Mouse (Mus musculus) lung, postnatal 0 days (tissue): Measurements from ENCODE around the gene Gjc2. TPM values are rescaled to one million over a fixed set of nuclear protein-coding genes. Genes with fewer than 3 reads are reported as not detected.
"Not testable (repeated sequence)": the region's sequence is repeated elsewhere in the genome, so short reads cannot be mapped to it uniquely, and the experiment has no call there.

Source experiments
- ATAC-seq: fragments of 200-750 bp; cut with Nextera tagmentation; 2 replicates; pipeline ENCODE4 v1.8.0; 2017; ENCODE audit warnings: moderate library complexity
- DNase-seq: peaks from one replicate; pipeline ENCODE4 v3.0.0-alpha.2; 2016; ENCODE audit warnings: low spot score
- H3K27ac ChIP-seq: fragments of 300-500 bp; sonication (generic); 2 replicates; pipeline ENCODE4 v1.5.1; 2014; ENCODE audit warnings: antibody characterized with exemption, mild to moderate bottlenecking, low read length, mixed read lengths
- H3K27me3 ChIP-seq: fragments of 300-500 bp; sonication (generic); replicated peaks from 2 replicates; pipeline ENCODE4 v1.6.1; 2014; ENCODE audit warnings: low read length, mixed read lengths; ENCODE audit not compliant: insufficient read depth
- H3K36me3 ChIP-seq: fragments of 300-500 bp; sonication (generic); 2 replicates; pipeline ENCODE4 v1.6.1; 2014; ENCODE audit warnings: low read length, mixed read lengths; ENCODE audit not compliant: insufficient read depth
- H3K4me1 ChIP-seq: fragments of 300-500 bp; sonication (generic); 2 replicates; pipeline ENCODE4 v1.6.1; 2014; ENCODE audit warnings: antibody characterized with exemption, low read depth, low read length, mixed read lengths; ENCODE audit not compliant: insufficient read depth
- H3K4me2 ChIP-seq: fragments of 300-500 bp; sonication (generic); replicated peaks from 2 replicates; pipeline ENCODE4 v1.6.1; 2014; ENCODE audit warnings: low read depth, mild to moderate bottlenecking, low read length, moderate library complexity, mixed read lengths
- H3K4me3 ChIP-seq: fragments of 300-500 bp; sonication (generic); 2 replicates; pipeline ENCODE4 v1.5.1; 2014; ENCODE audit warnings: low read depth, low read length
- H3K9ac ChIP-seq: fragments of 300-500 bp; sonication (generic); replicated peaks from 2 replicates; pipeline ENCODE4 v1.6.1; 2014; ENCODE audit warnings: low read depth, mild to moderate bottlenecking
- H3K9me3 ChIP-seq: fragments of 300-500 bp; sonication (generic); 2 replicates; pipeline ENCODE4 v1.6.1; 2016; ENCODE audit warnings: low read length, mixed read lengths
- CTCF ChIP-seq: IDR thresholded peaks from 2 replicates; pipeline ENCODE4 v1.5.1; 2016; ENCODE audit warnings: antibody characterized with exemption, mild to moderate bottlenecking
- EP300 ChIP-seq: IDR thresholded peaks from 2 replicates; pipeline ENCODE4 v1.6.1; 2016; ENCODE audit warnings: antibody characterized with exemption, mild to moderate bottlenecking, control low read depth
- WGBS: fragments of 180-500 bp; shearing (Covaris S2); extraction: QIAGEN DNeasy Blood & Tissue Kit; methylation state at CpG from one replicate; pipeline ENCODE4 v1.1.7; 2014; 5-methylcytosine and 5-hydroxymethylcytosine counted together
- polyA plus RNA-seq: library from polyadenylated mRNA; unstranded; fragments of >200 nt; fragmentation: Nextera tagmentation; extraction: Ambion mirVana; gene quantifications from 2 replicates; pipeline ENCODE4 v1.2.1, GENCODE M21; 2015

The Gjc2 gene
- polyA plus RNA-seq, 1 experiment from 2014 or later: 1.8 TPM

- peak overlapping the region; percentile 40; the same call in 1 of the 2 replicates for H3K27ac ChIP-seq
- H3K9me3 ChIP-seq: no peaks in the 10 kb centered on the region
- ATAC-seq (no peak), DNase-seq (no peak)
- H3K4me1 ChIP-seq: peaks cover 59% of the 10 kb centered on the region
- H3K36me3 ChIP-seq: peaks cover 3% of the 10 kb centered on the region; the same call in 1 of the 2 replicates
- TF ChIP-seq CTCF (no peak), EP300 (no peak)
- H3K27me3 ChIP-seq: no peaks in the 10 kb centered on the region
- H3K9ac ChIP-seq: no peak overlapping the region
- H3K4me2 ChIP-seq: no peak overlapping the region
- no peak overlapping the region for H3K4me3 ChIP-seq
Measured at GRCm38 (mm10) chr11:59221604-59222003, 38.6 kb upstream of the Gjc2 start.

GRCm38 (mm10) chr11:59219064-59219463, 36.1 kb upstream of the Gjc2 start:
- Histone ChIP-seq H3K36me3 (peaks cover 3% of the 10 kb centered on the region; the same call in 1 of the 2 replicates), H3K4me2 (peak overlapping the region; percentile 19; the same call in 1 of the 2 replicates), H3K27me3 (no peaks in the 10 kb centered on the region), H3K9ac (no peak overlapping the region), H3K4me1 (peaks cover 35% of the 10 kb centered on the region), H3K4me3 (no peak overlapping the region), H3K27ac (peak overlapping the region; percentile 74), H3K9me3 (no peaks in the 10 kb centered on the region)
- DNase-seq: peak; percentile 45
- peak; percentile 76 for TF ChIP-seq CTCF
- no peak for TF ChIP-seq EP300
- ATAC-seq: no peak; the same call in 1 of the 2 replicates

DNA sequence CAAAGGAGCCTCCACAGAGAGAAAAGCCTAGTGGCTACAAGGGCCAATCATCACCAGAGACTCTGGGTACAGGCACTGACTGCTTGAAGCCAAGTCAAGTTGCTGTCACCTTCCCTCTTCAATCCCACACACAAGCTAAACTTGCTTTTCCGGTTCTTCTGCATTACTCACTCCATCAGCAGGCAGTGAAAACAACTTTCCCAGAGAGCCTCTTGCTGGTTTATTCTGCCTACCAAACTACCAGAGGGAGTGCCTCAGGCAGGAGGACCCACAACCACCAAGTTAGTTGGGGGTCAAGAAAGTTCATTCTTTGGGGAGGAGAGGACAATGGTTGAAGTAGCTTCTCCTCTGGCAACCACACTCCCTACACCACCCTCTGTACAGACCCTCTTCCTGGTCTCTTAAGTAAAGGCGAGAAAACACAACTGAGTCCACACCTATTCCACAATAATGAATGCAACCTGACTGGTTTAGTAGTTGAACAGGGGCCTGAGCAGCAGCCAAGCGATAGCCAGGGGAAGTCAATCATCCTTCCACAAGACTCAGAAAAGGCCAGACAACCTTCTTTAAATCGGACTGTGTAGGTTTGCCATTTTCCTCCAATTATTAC, 35.5 kb upstream of the Gjc2 start:
- 58% methylated on average over 4 of the region's 4 CpGs for WGBS
- peak overlapping the region; percentile 74 for H3K27ac ChIP-seq
- H3K4me3 ChIP-seq: no peak overlapping the region
- peaks cover 3% of the 10 kb centered on the region; the same call in 1 of the 2 replicates for H3K36me3 ChIP-seq
- H3K27me3 ChIP-seq: no peaks in the 10 kb centered on the region
- H3K9ac ChIP-seq: no peak overlapping the region
- peak overlapping the region; percentile 19; the same call in 1 of the 2 replicates for H3K4me2 ChIP-seq
- peak; percentile 95 for DNase-seq
- peak; percentile 93 for ATAC-seq
- TF ChIP-seq CTCF (no peak), EP300 (peak; percentile 88)
- H3K4me1 ChIP-seq: peaks cover 31% of the 10 kb centered on the region
- no peaks in the 10 kb centered on the region for H3K9me3 ChIP-seq

GRCm38 (mm10) chr11:59216955-59217354, 33.9 kb upstream of the Gjc2 start:
- TF ChIP-seq CTCF (no peak), EP300 (no peak)
- Histone ChIP-seq H3K27ac (peak overlapping the region; percentile 74), H3K4me2 (no peak overlapping the region), H3K9me3 (no peaks in the 10 kb centered on the region), H3K4me3 (no peak overlapping the region), H3K27me3 (no peaks in the 10 kb centered on the region), H3K36me3 (peaks cover 3% of the 10 kb centered on the region; the same call in 1 of the 2 replicates), H3K9ac (no peak overlapping the region), H3K4me1 (peaks cover 20% of the 10 kb centered on the region)
- ATAC-seq (no peak), DNase-seq (no peak)
- WGBS: 59% methylated on average over 3 of the region's 3 CpGs

DNA sequence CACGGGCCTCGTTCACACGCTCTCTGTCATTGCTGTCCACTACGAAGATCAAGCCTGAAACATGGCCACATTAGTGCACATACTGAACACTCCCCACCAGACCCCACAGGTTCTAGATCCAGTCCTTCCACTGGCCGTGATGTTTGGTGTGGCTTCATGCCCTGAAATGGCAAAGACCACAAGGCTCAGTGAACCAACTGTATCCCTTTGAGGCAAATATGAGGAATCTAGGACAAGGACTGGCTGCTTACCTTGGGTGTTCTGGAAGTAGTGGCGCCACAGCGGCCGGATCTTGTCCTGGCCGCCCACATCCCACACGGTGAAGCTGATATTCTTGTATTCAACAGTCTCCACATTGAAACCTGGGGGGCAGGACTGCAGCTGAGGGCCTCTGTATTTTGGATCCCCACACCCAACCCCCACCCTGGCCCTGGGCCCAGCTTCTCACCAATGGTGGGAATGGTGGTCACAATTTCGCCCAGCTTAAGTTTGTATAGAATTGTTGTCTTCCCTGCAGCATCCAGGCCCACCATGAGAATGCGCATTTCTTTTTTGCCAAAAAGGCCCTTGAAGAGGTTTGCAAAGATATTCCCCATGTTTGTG, 30.0 kb upstream of the Gjc2 start:
- TF ChIP-seq CTCF: no peak
- Histone ChIP-seq H3K4me1 (peaks cover under 1% of the 10 kb centered on the region; the same call in 1 of the 2 replicates), H3K4me2 (no peak overlapping the region), H3K36me3 (peaks cover 19% of the 10 kb centered on the region; the same call in 1 of the 2 replicates), H3K9me3 (no peaks in the 10 kb centered on the region), H3K4me3 (no peak overlapping the region), H3K9ac (no peak overlapping the region), H3K27me3 (no peaks in the 10 kb centered on the region), H3K27ac (no peak overlapping the region)
- ATAC-seq: no peak
- 83% methylated on average over 12 of the region's 12 CpGs for WGBS
- DNase-seq: no peak

DNA sequence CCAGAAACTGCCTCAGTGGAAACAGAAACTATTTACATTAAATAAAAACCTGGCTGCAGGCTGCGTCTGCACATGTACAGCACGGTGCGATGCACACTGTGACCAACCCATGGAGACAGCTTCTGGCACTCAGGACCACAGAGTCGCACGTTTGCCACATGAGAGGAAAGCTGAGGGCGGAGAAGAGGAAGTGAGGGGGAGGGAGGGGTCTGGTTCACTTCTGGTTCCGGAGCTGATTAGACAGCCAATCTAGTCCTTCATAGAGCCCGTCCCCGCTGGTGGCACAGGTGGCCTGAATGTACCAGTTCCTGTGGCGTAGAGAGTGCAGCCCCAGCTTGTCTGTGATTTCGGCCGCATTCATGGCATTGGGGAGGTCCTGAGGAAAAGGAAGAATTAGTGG, 29.3 kb upstream of the Gjc2 start:
- not testable (repeated sequence) for H3K27ac ChIP-seq, H3K27me3 ChIP-seq, H3K4me1 ChIP-seq, H3K9ac ChIP-seq, H3K4me2 ChIP-seq, H3K9me3 ChIP-seq, ATAC-seq, H3K4me3 ChIP-seq, DNase-seq
- peaks cover 19% of the 10 kb centered on the region; the same call in 1 of the 2 replicates for H3K36me3 ChIP-seq
- 60% methylated on average over 12 of the region's 12 CpGs for WGBS

DNA sequence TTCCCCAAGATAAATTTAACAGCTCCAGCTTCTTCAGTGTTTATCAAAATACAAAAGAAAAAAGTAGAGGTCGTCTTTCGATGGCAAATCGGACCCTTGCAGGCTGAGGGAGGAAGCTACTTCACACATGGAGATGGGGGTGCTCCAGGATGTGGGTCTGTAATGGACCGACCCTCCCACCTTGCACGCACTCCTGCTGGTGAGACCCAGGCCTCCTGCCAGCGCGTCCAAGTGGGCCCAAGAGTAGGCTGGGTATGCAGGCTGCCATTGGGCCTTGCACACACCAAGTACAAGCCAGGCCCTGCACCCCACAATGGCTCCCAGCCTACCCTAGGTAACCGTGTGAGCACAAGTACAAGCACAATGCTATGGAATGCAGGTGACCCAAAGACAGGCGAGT, 28.5 kb upstream of the Gjc2 start:
- H3K4me2 ChIP-seq, H3K4me3 ChIP-seq, H3K9me3 ChIP-seq, H3K4me1 ChIP-seq, H3K27ac ChIP-seq, DNase-seq, H3K27me3 ChIP-seq, ATAC-seq, H3K9ac ChIP-seq: not testable (repeated sequence)
- WGBS: 74% methylated on average over 7 of the region's 9 CpGs
- H3K36me3 ChIP-seq: peaks cover 19% of the 10 kb centered on the region; the same call in 1 of the 2 replicates
